Mouse (Mus musculus) left cerebral cortex, adult 8-10 months (tissue): ENCODE measurements around the gene Mtpn. TPM values are rescaled to one million over a fixed set of nuclear protein-coding genes. Genes with fewer than 3 reads are reported as not detected.

Experiments
- DNase-seq, 2 experiments: peaks; one replicate each; pipeline ENCODE4 v3.0.0; 2022; ENCODE audit warnings: low spot score in 2 of 2
- total RNA-seq, 4 experiments: library from RNA; stranded (reverse); gene quantifications; 2 replicates each; pipeline ENCODE4 v1.2.4; 2022

The Mtpn gene
- 100 to 1,000 TPM; 246 to 311 (median 276) TPM for total RNA-seq

DNA sequence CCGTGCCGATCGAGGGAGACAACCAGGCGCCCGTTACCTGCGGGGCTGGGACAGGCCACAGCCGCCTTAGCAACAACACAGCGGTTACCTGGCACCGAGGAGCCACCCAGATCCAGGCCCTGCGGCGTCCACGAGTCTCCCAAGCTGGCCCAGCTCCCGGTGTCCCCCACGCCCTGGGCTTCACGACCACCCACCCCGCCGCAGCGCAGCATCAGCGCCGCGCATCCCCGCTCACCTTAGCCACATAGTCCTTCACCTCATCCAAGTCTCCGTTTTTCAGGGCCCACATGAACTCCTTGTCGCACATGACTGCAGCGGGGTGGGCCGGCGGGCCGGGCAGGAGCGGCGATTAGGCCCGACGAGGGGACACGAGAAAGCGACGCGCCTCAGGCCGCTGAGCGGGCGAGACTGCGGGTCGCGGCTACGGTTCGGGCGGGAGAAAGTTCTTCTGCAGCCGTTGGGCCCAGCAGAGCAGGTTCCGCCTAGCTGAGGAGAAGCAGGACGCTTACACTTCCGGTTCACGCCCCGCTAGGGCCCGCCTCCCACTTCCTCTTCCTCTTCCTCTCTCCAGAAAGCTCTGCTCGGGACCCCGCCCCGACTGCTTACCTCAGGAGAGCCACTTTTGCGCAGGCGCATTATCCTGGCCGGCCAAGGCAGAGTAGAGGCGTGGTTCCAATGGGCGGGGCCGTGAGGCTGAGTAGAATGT, at the start of gene Mtpn:
Gene Mtpn, minus strand, starts transcription at position 585 of the 706 bp plus-strand sequence.
- peak; percentile 89 to 99 for DNase-seq

DNA sequence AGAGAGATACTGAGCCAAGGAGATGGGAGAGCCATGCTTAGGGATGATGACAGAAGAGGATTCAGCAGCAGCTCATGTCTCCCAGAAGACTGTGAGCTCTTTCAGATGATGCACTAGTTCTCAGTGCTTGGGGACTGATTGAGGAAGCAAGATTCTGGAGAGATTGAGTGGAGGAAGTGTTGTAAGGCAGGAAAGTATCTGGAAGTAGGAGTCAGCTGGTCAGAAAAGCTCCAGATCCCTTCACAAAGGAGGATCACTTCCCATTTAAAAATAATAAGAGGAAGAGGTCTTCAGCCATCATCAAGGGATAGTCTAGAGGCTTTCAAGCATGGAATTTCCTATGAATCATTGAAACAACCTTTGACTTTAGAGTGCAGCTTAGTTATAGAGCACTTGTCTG, 29.0 kb upstream of the Mtpn start:
- DNase-seq = no peak

DNA sequence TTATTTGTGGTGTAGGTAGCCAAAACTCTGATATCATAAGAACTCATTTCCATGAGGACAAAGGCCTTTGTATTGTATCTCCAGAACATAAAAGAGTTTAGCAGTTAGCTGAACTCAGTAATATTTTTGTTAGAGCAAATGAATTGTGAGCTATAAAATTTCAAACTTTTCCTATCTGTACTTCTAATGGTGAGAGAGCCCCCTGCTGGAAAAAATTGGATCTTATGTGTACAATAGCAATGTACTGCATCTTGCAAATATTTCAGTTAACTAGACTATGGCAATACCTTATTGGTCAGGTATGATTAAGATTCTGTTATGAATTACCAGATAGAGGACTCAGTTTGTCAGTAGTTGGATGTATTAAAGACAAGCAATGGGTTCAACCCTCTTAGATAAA, 28.1 kb upstream of the Mtpn start:
- DNase-seq = no peak

DNA sequence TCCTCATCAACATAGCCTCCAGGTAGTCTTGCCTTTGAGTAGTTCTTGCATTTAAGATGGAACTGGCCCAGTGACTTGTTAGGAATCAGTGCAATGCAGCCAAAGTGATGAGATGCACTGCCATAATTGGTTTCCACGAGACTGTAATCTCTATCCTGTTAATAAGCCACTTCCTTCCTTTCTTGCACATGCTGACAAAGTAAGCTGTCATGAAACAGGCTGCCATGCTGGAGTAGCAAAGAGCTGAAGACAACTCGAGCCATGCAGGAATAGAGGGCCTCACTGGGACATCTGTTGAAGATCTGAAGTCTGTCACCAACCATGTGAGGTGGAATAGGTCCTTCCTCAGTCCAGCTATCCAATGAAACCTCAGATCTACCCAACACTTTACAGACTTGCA, 20.3 kb upstream of the Mtpn start:
- DNase-seq = no peak

DNA sequence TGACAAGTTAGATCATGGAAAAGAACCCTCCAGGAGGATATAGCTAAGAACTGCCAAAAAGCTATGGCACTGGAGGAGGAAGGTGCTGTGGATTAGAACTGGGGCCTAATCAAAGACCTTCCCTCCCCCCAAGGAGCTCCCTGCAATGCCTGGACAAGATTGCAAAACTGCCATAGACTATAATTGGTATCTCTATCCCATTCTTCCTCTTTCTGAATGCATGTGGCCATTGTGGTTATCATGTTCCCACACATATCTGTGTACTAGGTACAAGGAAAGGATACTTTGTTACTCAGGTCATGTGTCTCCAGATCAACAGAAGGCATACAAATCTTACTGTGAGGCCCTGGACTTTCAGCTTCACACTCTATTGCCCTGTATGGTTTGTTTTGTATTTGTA, 4.7 kb upstream of the Mtpn start:
- DNase-seq = no peak

DNA sequence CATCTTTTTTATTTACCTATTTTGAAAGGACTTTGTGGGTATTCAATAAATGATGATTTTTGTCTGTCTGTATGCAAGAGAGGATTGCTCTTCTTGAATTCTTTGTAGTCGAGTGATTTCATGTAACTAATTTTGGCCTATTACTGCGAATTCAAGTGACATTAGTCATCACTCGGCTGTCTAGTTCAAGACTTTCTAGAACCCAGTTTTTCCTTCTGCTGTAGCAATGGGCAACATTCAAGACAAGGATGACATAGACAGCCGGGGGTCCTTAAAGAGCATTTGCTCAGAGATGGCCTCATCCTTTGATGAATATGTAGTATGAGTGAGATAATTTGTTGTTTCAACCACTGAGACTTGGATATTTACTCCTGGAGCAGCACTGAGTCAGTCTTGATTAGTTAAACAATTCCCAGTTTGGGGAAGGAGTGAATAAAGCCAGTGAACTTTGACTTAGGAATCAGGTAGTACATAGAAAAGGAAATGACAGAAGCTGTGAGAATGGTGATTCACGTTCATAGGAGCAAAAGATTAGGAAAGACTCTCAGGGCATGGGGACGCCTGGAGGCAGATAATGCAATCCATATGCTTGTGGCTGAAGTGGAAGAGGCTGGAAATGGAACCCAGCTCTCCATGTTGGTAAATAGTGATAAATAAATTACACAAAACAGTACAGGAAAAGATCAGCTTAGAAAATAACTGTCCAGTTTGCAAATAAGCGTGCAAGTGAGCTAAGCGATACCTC, 3.1 kb upstream of the Mtpn start:
- no peak for DNase-seq

DNA sequence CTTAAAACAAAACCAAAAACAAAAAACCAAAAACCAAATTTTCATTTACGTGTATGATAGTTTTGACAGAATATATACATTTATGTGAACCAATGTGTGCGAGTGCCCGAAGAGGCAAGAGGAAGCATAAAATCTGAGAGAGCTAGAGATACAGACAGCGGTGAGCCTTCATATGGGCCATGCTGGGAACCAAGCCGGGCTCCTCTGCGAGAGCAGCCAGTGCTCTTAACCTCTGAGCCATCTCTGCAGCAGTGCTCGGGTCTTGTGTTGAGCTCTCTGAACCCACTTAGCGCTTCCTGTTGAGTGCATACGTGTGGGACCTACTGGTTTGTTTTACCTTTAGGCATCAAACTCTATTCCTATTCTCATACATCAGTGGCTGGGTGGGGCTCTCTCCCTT, 689 bp upstream of the Mtpn start:
- no peak for DNase-seq

DNA sequence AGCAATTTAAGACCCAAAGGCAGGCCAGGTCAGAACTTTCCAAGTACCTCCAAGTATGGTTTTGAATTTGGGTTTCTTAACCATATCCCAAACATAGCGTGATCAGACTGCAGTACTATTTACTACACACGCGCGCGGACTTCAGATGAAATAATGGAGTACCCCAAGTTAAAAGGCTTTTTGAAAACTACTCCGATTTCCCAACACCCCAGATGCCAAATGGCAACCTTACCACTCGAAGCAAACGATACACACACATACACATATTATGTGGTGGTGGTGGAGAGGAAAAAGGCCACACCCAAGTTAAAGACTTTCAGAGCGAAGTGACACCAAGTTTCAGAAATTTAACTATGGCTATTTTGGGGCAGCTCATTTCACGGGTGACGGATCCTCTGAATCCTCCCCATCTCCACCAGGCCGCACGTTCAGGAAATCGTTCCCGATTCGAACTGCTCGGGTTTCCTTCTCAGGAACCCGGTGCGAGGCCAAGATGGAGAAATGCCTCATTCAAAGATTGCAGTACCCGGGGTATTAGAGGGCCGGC, 858 bp downstream of the Mtpn start:
- no peak for DNase-seq

DNA sequence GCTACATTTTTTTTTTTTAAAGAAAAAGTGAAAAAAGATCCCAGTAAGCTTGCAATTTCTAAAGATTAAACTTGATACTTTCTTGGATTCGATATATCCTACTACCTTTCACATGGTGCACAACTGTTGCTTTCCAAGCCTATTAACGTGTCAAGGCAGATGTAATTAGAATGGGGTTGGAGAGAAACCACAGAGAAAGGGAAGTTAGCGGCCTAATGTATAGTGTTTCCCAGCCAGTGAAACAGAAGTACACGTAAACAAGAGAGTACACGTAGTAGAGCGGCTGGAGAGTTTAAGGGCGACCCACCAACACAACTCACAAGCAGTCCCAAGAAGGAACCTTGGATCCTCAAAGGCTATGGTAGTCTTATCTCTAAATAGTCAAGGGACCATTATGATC, 3.7 kb downstream of the Mtpn start:
- DNase-seq = no peak

DNA sequence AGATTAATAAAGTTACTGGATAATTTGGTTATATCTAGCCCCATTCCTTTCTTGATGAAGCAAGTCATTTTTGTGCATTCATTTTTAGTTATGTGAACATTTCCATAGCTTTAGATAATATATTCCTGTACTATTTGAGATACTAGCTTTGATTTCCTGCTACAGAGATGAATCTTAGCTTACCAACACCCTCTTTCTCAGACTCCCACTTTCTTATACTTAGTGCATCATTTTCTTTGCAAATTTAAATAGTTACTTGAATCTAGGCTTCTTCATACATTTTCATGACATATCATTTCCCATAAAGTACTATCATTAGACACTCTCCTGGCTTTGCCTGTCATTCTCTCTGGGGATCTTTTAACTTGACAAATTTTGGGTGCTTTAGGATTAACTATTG, 26.3 kb downstream of the Mtpn start:
- DNase-seq = no peak

DNA sequence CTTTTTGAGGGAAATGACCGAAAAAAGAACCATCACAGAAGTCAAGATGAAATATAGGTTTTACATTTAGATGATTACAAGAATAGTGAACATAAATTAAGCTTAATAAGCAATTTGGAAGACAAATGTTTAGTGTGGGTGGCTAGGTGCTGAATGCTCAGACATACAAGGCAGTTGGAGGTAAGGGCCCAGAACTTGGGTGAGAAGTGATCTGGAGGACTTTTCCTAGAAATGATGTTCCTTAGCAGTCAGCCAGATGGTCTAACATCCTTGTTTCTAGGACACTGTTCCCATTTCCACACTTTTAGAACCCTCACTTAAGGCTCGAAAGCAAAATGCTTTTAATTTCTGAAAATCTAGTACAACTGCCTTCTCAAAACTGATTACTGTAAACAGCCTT, 34.9 kb downstream of the Mtpn start:
- DNase-seq = no peak

DNA sequence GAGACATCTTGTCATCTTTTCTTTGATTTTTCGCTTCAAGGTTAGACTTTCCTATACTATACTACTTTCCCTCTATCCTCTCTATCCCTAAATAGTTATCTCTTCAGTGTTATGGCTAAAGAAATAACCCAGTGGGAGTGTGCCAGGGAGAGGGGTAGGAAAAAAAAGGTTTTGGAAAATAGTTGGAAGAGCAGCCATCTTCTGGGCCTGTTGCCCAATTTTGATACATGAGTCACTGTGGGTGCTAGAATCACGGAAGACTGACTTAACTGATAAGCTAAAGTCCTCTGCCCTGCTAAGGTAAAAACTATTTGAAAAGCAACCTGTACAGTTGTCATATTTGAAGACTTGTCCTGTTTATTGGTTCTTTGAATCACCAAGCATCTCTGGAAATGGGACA, 36.8 kb downstream of the Mtpn start:
- DNase-seq = no peak

DNA sequence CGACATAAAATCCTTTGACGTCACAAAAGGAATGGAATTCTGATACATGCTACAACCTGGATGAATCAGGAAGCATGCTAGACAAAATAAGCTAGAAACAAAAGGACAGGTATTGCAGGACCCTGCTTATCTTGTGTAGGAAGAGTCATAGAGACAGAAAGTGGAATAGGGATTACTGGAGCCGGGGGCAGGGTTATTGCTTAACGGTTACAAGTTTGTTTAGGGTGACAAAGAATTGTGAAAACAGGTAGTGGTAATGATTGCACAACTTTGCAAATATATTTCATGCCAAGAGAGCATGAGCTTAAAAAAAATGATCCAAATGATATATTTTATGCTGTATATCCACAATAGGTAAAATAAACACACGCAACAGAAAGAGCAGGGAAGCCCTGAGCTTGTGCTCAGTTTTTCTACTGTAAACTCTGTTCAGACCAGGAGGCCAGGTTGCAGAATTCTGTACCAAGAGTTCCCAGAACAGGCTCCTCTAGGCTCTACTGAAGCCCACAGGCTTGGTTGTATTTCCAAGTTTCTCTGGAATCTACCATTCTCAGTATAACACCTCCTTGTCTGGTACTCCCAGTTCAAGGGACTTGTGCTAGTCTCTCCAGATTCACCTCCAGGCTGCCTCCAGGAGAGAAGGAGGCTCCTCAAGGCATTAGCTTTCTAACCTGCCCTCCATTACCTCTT, 39.6 kb downstream of the Mtpn start:
- DNase-seq = no peak

DNA sequence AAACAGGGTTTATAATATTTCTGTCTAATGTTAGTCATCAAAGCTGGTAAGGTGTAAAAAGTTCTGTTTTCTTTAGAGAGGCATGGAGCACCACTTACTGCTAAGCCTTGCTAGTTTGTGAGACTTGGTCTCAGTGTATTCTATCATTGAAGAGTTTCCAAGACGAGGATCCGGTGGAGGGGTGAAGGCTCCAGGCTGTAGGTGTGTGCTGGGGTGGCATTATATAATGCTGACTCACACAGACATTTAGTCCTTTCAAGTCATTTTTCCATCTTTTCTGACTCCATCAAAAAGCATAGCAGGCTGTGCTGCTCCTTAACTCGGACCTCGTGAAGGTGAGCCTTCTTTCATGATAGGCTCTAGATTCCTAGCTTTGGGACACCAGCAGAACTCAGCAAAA, 42.3 kb downstream of the Mtpn start:
- DNase-seq = no peak

DNA sequence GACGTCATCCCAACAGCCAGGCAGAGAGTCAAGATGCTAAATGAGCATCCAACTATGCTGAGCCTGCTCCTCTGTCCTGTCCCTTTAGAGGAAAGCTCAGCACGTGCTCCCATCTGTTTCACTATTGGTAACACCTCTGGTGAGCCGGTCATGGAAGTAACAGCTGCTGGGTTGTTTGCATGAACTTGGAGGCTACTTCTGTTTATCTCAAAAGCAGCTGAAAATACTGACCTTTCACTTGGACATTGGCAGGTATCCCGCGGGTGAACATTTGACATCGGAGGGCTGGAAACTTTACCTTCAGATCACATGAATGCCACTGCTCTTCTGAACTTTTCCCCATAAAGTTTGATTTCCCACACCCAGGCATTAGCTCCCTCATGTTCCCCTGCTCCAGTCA, 45.8 kb downstream of the Mtpn start:
- DNase-seq = no peak

DNA sequence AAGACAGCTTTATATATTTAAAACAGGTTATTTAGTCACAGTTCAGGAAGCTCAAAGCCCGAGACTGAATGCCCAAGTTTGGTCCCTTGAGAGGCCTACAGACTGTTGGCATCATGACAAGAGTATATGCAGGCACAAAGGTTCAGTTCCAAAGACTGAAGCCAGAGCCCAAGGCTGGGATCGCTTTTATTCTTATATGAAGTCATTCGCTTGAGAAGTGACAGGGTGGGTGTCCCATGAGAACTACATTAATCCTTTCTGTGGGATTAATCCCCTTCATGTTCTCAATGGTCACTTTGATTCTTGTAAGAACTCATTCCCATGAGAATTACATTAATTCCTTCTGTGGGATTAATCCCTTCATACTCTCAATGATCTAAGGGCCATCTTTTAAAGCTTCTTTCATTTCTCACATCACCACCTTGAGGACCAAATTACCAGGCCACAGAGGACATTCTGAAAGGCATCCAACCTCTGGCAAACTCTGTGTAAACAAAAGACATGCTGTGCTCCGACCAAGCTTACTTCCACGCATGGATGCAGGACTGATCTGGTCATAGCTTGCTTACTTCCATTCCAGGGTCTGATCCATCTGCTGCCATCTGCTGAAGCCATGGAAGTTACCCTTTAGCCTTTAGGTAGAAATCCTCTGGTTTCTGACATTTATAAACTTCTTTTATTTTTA, 59.9 kb downstream of the Mtpn start:
- no peak for DNase-seq

DNA sequence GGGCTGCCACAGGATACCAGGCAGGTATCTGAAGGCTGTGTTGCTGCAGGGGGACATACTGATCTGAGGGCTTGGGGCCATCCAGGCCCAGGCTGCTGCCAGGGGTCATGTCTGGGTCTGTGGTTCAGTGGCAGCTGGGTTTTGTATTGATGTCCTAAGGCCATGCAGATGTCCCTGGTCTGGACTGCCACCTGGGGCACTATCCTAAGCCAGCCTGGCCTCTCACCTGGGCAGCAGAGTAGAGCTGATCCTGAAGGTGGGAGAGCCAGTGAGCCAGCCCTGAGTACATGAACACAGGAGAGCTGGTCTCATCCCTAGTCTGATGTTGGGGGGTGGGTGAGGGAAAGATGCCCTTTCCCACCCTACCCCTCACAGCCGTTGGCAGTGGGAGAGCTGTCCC, 62.9 kb downstream of the Mtpn start:
- no peak for DNase-seq

DNA sequence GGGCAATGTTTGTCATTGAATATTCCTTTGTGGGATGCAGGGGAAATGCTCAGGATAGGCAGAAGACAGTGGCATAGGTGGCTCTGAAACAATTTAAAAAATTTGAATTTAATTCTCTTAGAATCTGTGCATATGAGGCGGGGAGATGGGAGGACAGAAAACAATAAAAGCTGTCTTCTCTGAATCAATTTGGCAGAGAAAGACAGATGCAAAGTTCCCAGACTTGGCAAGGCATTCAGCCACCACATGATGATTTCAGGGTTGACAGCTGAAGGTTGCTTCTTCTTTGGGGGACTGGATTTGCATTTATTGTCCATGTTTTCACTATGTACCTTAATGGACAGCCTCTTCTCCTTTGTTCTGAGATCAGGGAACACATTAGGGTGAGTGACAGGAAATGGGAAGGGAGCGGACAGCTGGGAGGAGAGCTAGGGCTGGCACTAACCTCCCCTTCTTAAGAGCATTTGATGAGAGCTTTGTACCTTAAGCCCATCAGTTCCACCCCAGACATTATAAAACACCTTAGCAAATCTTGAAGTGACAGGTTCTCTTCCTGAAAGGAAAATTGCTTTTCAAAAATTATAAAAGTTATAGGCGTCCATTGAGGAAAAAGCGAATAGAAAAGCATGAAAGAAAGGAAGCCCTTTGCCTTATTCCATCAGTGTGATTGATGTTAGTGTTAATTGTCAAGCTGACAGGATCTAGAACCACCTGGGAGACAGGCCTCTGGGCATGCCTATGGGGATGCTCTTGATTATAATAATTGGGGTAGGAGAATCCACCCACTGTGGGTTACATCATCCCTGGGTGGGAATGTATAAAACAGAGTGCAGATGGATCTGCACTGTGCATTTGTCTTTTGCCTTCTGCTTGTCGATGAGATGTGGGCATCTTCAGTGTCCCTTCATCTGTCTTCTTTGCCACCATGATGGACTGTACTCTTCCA, 76.0 kb downstream of the Mtpn start:
- DNase-seq = no peak

DNA sequence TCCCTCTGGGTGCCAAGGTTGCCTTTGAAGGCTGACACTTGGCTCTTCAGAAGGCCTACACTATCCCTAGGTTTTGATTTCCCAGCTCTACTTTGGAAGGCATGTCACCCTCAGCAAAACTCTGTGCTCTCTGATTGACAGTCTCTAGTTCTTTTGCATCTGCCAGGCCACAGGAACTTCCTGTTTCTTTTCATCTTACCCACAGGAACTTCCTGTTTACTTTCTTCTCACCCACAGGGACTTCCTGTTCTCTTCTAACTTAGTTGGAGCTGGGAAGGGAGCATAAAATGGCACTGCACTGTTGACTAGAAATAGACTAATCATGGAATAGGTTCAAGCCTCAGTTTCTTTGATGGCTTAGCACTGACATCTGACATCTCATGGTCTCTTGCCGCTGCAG, 77.2 kb downstream of the Mtpn start:
- no peak for DNase-seq
